Mouse (Mus musculus) brain, embryonic 18.5 days (tissue): Measurements from ENCODE around the gene Izumo3.
"Not testable (repeated sequence)": the region's sequence is repeated elsewhere in the genome, so short reads cannot be mapped to it uniquely, and the experiment has no call there.

ENCODE experiments used
- DNase-seq: peaks from one replicate; pipeline ENCODE4 v3.0.0-alpha.2; 2012; ENCODE audit warnings: low read depth, low spot score

Izumo3 gene

DNA sequence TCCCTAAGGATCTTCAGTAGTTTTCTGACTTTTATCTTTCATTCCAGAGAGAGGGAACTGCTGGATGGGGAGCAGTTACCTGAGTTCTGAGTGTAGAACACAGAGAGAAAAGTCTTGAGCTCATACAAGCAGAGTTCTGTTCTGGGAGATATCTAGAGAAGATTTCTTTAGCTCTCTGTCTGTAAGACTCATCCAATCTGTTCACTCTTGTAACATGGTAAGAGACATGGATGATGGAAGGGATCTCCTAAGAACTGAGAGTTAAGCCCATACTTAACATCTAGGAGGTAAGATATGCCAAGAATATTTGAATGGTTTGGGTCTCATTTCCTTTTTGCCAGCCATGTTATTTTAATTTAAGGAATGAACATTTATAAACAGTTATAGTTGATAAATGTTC is at the start of gene Izumo3:
Gene Izumo3, minus strand, starts transcription at position 101 of the 400 bp plus-strand sequence.
- no peak for DNase-seq

GRCm38 (mm10) chr4:92191649-92192048 is 44.6 kb upstream of the Izumo3 start, which contains the start of gene Gm12666:
Gene Gm12666 (minus strand): TSS chr4:92191749.
- not testable (repeated sequence) for DNase-seq

DNA sequence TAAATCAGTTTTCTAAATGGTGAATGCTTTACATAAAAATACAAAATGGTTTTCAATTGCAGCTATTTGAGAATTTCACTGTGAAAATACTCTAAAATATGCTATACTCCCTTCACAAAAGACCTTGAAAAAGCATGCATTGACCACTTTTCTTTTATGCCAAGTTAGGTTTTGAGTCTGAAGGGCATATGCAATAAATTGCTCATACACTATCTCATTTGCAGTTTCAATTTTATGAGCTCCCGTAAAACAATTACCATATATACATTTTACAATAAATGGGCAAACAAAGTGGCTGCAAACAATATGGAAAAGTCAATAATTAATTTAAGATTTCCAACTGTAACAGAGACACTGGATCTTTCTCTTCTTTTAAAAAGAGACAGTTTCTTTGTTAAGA is 5.6 kb upstream of the Izumo3 start:
- DNase-seq: no peak

DNA sequence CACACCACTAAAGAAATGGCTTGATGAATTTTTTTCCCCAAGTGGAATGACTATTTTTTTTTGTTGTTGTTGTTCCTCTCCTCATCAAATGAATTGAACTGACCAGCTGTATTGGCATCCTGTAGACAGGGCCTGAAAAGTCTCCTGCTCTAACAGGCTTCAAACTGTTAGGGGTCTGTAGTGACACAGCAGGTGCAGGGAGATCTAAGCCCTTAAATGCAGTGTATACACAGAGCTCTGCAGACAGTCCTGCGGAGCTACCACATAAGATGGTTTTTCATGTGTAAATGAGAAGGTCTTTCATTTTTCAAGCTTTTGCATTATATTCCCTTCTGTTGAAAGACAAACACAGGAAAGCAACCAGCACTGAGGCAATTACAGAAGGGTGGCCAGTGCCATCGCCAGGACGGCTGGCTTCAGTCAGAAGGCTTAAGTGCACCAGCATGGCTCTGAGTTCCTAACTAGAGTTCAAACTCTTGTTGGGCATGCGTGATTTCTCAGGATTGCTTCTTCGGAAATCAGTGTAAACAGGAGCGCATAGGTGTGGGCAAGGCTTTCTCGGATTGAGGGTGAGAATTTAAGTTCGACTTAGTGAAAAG is 35.5 kb downstream of the Izumo3 start:
- no peak for DNase-seq

DNA sequence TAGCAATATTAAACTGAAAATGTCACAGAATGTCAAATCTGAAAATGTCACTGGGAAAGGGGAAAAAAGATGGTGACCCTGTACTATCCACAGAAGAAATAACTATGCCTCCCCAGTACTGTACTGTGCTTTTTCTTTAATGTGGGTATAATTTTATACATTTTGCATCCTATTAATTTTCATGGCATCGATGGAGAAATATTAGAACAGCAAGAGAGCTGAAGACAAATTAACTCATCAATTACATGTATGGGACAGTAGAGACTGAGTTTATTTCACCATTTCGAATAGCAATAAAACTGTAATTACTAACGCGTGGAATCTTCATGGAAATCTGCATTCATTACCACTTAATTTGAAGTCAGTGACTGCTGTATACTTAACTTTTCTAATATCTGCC is 49.6 kb downstream of the Izumo3 start:
- DNase-seq: no peak

GRCm38 (mm10) chr4:92095951-92096350 is 51.1 kb downstream of the Izumo3 start:
- no peak for DNase-seq
